Mouse (Mus musculus) mammary gland, adult 2 months (tissue): ENCODE results near the gene Ddx3y. TPM values are rescaled to one million over a fixed set of nuclear protein-coding genes. Genes with fewer than 3 reads are reported as not detected.

ENCODE experiments used
- polyA plus RNA-seq: library from polyadenylated mRNA; depleted of rRNA; stranded (reverse); fragments of >200 nt; gene quantifications from 2 replicates; pipeline ENCODE4 v1.2.3, GENCODE M21; 2012; ENCODE audit warnings: low replicate concordance; rRNA removed

The Ddx3y gene
- not detected in 2 replicates for polyA plus RNA-seq

GRCm38 (mm10) chrY:1286171-1286795 lies at the start of gene Ddx3y:
Gene Ddx3y (minus strand): TSS chrY:1286629.

DNA sequence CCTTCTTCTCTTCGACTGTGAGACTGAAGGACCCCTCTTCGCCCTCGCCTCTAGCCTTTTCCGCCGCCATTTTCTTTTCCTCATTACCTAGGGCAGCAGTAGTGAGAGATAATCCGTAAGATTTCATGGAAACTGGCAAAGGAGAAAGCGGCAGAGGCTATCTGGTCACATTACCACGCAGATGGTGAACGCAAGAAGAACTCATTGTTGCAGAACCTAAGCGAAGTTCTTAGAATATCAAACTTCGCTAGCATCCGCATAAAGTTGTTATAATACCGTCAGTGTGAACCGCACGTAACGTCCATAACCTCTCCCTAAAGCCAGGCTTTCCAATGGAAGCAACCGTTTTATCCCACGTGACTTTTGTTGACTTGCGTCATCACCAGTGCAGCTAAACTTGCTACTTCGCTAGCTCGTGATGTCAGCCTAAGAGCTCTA lies 41.0 kb downstream of the Ddx3y start, which contains the start of gene Uty:
TSS of gene Uty (minus strand) at position 334 of the 438 bp plus-strand sequence.

Other genes with a start within 250 kb of the Ddx3y start
- gene Uty, start 40.9 kb downstream of the Ddx3y start, polyA plus RNA-seq = not detected in 2 replicates
- not detected in 2 replicates for gene Usp9y, start 173.2 kb upstream of the Ddx3y start, polyA plus RNA-seq